Mouse (Mus musculus) urinary bladder, postnatal 4 days (tissue): ENCODE measurements around the gene Gm12569.

Experiments
- DNase-seq, 2 experiments: peaks; one replicate each; pipeline ENCODE4 v3.0.0; 2021 to 2022; ENCODE audit warnings: low spot score in 2 of 2

The Gm12569 gene

DNA sequence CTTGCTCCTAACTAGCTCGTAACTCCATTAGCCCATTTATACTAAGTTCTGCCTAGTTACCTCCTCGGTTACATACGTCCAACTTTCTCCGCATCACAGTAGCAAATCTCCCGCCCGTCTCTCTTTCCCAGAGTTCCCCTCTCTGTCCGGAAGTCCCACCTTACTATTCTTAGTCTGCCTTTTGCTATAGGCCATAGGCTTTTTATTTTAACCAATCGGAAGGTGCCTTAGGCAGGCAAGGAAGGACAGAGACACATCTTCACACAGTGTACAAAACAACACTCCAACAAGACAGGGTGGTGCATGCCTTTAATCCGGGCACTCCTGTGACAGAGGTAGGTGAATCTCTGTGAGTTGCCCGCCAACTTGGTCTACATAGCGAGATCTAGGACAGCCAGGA lies at the start of gene Gm12569:
Gm12569 (plus strand) TSS at position 166 of the 400 bp plus-strand sequence.
- DNase-seq = no peak

DNA sequence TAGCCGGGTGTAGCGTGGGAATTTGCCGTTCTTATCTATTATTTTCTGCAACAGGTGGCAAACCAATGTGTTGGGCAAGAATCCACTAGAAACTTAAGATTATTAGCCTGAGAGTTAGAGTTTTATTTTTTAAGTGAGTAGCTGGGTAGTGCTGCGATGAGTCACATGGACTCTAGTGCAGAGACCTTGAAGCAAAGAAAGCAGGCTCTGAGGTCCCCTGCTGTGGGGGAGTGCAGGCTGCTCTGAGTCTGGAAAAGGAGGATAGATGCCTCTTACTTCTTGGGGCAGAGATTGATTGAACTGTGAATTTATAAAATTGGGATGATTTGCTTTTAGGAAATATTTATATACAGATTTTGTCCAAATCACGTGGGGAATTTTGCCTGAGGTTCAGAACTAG lies 17.5 kb upstream of the Gm12569 start:
- DNase-seq = no peak

DNA sequence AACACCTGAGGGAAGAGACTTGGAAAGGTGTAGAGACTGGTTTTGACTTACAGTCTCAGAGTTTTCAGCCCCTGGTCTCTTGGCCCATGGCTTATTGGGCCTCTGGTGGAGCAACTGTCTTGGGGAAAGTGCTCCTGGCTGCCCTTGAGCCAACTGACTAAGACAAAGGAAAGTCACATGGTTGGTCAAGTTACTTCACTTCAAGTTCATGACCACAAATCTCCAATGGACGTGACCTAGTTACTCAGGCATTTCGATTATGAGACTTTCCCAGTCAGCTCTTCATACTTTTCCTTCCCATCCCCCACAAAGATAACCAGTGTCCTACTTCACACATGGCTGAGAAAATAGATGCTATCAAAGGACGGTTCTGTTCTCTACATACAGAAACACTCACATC lies 12.5 kb upstream of the Gm12569 start:
- DNase-seq = no peak

DNA sequence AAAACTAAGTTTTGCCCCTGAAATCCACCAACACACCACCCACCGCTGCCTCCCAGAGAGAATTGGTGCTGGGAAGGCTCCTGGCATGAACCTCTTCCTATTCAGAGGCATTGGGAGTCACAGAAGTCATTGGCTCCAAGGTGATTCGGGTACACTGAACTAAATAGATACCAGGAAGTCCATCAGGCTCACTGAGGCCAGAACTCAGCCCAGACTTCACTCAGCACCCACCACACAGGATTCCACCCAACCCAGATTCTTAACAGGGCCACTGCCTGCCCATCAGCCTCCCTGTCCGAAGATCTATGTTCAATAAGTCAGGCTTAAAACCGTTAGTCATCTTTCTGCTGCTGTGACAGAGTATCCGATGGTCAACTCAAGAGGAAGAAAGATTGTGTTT lies 8.8 kb upstream of the Gm12569 start:
- no peak for DNase-seq

DNA sequence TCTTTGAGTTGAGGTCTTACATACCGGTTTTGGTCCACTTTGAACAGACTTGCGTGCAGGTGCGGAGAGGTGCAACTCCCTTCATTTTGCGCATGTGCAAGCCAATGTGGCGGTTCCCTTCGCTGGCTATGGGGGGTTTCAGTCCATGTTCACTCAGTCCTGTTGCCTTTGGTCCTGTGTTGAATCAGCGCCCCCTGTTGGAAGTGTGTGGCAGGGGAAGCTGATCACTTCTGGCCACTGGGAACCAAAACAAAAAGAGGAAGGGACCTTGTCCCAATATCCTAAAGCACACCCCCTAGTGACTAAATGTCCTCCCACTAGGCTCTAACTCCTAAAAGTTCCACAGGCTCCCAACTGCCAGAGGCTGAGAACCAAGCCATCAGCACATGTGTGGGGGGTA lies 6.3 kb upstream of the Gm12569 start:
- DNase-seq = no peak

DNA sequence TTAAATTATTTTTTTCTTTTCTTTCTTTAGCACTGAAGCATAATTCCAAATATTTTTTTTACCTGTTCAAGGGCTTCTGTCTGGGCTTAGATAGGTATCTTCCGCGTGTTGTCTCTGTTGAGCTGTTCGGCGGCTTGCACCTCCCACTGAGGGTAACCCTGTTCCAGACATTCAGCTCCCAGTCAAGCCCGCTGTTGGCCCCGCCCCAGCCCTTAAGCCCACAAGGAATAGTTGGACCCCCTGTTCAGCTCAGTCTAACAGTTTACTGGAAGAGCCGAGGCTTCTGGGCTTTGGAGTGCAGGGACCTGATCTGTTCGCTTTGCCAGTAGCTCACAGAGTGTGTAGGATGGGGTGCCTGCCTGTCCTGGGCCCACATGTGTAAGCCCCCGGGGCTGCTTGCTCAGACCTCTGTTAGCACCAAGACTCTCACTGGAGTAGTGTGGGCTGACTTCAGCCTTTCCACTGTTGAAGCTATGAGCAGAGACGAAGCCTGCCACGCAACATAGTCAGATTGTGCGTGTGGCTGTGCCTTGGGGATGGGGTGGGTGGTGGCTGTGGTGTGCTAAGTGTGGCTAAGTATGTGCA lies 785 bp upstream of the Gm12569 start:
- no peak for DNase-seq

DNA sequence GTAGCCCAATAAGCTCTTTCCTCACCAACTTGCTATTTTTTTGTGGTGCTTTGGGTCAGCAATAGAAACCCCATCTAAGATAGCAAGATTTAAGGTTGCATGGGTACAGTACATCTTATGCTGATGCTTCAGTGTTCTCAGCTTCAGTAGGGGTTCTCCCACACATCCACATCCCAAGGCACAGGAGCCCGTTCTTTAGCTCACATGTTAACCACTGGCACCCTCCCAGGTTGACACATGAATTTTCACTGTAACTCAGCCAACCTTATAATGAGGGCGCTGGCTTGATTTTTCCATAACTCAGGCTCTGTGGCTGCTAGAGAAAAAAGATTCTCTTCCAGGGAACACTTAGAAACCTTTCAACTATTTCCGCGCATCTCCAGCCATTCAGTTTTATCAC lies 6.8 kb downstream of the Gm12569 start:
- DNase-seq = no peak

DNA sequence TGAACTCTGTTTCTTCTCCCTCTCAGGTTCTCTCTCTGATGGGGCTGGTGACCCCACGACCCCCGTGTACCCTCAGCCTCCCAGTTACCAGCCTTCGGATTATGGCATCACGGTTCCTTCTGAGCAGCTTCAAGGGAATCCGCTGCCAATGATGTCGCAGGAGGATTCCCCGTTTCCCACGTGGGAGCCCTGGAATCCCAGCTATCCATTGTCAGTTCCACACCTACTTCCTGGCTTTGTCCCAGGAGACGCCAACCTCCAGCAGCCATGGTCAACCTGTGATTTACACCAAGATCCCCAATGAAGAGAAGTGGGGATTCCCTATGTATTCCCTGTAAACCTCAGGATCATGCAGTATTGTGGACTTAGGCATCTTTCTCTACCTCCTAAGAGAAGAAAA lies 14.4 kb downstream of the Gm12569 start:
- no peak for DNase-seq

DNA sequence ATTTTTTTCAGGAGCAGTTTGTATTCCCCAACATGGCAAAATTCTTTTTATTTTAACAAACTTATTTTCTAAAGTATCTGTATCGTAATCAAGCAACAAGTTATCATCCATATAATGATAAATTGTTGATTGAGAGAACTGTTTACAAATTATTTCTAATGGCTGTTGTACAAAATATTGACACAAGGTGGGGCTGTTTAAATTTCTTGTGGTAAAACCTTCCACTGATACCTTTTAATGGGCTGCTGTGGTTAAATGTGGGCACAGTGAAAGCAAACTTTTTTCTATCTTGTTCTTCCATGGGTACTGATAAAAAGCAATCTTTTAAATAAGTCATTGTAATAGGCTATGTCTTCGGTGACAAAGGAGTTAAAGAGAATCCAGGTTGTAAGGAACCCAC lies 22.6 kb downstream of the Gm12569 start:
- no peak for DNase-seq

DNA sequence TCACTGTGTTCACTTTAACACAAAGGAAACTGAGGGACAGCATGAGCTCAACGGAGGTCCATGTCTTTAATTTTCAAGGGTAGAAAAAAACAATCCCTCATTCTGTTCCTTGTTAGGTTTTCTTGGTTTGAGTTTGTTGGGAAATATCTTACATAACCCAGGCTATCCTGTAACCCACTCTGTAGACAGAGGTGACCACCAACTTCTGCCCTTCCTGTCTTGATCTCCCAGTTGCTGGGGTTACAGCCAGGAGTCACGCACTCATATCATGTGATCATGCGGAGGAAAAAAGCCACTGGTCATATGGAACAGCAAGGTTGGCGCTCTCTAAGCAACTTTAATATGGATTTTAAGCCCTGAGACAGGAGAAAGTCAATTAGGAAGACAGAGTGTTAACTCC lies 36.7 kb downstream of the Gm12569 start:
- no peak for DNase-seq

DNA sequence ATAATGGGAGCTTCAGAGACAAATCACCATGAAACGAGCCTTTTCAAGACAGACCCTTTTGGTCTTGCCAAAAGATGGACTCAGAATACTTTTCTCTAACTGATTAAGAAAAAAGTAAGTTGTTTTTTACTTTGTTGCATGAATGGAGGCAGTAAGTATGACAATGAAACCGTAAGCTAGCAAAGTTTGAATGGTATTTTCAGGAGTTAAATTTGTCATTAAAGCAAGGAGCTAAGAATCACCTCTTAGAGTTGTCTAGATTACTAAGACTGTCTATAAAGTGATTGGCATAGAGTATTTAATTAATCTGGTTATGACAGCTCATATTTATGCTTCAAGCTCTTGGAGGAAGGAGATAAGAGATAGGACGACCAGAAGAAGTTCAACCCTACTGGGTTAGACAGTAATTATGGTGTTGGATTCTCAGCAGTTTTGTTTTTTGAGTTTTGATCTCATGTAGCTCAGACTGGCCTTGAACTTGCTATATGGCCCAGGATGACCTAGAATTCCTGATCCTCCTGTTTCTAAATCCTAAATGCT lies 41.5 kb downstream of the Gm12569 start, which contains the start of gene Clk4:
Clk4 (plus strand) TSS at position 51 of the 540 bp plus-strand sequence.
- DNase-seq = no peak

DNA sequence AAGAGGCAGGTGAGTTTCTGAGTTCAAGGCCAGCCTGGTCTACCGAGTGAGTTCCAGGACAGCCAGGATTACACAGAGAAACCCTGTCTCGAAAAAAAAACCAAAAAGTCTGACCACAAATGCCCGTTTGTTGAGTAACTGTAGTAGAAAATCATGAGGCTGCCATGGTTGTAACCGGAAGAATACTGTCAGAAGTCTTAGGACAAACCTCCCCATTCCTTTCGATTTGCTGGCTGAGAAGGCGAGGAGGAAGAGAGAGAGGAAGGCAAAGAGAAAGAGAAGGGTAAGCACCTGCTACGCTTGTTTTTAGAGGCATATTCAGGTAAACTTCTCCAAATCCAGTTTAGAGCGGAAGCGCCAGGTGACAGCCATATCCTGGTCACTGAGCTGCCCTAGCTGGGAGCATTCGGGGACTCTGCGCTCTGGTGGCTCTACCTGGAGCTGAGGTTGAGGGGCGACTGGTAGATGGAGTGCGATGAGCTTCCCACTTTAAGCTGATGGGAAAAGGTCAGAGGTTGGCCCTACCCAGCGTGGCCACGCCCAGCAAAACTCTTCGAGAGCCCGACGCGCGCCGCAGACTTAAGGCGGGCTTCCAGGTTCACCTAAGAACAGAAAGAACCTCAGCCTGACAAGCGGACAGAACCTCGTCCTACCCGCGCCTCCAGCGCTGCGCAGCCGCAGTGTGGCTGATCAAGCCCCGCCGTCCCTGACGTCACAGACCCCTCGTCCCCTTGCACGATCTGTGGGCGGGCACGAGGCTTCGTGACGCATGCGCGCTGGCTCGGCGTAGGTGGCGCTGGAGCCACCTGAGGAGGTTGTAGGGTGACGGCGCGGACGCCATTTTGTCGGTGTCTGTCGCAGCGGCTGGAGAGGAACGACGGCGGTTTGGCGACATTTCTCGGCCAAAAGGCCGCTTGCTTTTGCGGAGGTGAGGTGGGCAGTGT lies 42.3 kb downstream of the Gm12569 start, which contains the start of gene BC049762:
BC049762 (minus strand) TSS at position 705 of the 944 bp plus-strand sequence.
- peak; percentile 97 to 98 for DNase-seq

DNA sequence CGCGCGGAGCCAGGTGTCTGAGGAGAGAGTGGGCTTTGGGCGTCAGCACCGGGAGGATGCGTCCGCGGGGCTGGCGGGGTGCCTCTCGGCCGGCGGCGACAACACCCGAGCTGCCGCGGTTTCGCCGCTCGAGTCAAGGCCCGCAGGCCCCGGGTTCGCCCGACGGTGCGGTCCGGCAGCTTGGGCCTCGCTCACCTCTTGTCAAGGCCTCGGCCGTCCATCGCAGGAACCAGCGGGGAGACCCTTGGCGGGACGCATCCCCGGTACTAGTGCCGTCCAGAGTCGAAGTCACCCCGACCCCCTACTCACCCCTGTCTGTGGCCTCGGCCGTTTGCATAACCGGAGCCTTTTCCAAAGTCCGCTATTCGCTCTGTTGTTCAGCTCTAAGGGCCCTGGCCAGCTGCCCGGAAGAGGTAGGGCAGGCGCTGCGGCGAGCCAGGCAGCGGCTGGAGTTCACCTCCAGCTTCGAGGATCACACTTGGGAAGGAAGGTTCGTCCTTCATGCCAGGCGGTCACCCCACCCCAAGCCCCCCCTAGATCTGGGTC lies 43.1 kb downstream of the Gm12569 start:
- peak in 1 of 2 experiments; percentile 67 for DNase-seq

DNA sequence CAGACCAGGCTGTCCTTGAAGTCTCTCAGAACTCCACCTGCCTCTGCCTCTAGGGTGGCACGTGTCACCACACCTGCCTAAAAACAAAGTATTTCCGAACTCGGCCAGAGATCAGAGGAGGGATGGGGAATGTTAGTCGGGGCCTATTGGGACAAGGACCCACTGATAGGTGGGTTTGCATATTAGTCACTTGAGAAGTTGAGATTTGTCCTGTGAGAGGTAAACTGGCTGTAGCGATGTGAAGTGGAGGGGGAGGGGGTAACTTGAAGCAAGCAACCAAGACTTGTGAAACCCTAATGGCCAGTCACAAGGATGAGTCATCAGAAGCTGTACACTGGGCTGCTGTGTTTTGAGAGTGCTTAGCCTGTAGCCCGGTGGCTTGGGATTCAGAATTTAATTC lies 44.1 kb downstream of the Gm12569 start:
- no peak for DNase-seq

DNA sequence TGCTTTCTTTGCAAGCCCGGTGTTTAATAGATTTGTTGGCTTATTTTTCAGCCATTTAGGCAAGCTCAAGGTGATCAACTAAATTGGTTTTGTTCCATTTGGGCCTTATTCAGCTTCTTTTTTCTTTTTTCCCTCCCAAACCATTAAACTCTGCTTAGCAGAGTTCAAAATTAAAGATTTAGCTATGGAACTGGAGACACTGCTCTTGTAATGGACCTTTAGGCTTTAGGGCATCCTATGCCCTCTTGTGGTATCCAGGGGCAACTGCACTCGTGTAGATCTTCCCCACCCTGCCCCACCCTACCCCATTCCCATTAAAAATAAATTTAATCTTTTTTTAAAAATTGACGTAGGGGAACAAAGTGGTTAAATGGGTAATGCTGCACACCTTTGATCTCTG lies 45.1 kb downstream of the Gm12569 start:
- no peak for DNase-seq

DNA sequence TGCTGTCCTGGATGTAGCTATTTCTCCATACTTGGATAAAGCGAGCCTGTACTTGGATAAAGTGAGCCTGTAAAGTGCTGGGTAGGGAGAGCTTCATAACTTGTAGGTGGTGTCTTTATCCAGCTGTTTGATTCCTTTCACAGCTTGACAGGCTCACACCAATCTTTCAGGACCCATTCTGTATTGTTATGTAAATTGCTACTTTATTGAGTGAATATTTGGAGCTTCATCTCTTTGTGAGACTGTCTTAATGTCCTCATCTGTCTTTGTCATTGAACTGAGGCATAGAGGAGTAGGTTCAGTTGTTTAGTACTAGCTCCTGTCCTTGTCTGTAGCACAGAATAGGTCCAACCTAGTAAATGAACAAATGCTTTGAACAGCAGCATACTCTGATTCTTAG lies 54.1 kb downstream of the Gm12569 start:
- DNase-seq = no peak
